Mouse (Mus musculus): ENCODE data around the gene Cldn19. TPM values are rescaled to one million over a fixed set of nuclear protein-coding genes. Genes with fewer than 3 reads are reported as not detected.
"Not testable (repeated sequence)": the region's sequence is repeated elsewhere in the genome, so short reads cannot be mapped to it uniquely, and the experiment has no call there.

The Cldn19 gene
- polyA plus RNA-seq, 1 experiment from 2014 or later, result 0.22 TPM

GRCm38 (mm10) chr4:119259344-119260254, 4.4 kb downstream of the Cldn19 start:
- WGBS, result 83% methylated on average over 15 of the region's 15 CpGs
- Histone ChIP-seq H3K9me3 (no peaks in the 10 kb centered on the region), H3K27me3 (replicated peaks) (no peaks in the 10 kb centered on the region), H3K36me3 (no peaks in the 10 kb centered on the region), H3K27ac (no peak overlapping the region), H3K4me1 (no peaks in the 10 kb centered on the region), H3K9ac (no peak overlapping the region), H3K4me3 (no peak overlapping the region), H3K4me2 (replicated peaks) (no peak overlapping the region)
- no peak for ATAC-seq (ENCODE audit: low FRiP score, low read depth)

- H3K9me3 ChIP-seq, result no peaks in the 10 kb centered on the region
- H3K36me3 ChIP-seq, result no peaks in the 10 kb centered on the region
- no peak overlapping the region for H3K9ac ChIP-seq
- no peak overlapping the region for H3K4me3 ChIP-seq
- H3K27ac ChIP-seq, result no peak overlapping the region
- no peak for ATAC-seq (ENCODE audit: low FRiP score, low read depth)
- no peaks in the 10 kb centered on the region for H3K27me3 ChIP-seq (replicated peaks)
- WGBS, result 66% methylated on average over 7 of the region's 7 CpGs
- H3K4me1 ChIP-seq, result no peaks in the 10 kb centered on the region
- H3K4me2 ChIP-seq (replicated peaks), result no peak overlapping the region
Measured at GRCm38 (mm10) chr4:119261087-119261713, 6.0 kb downstream of the Cldn19 start.

- no peaks in the 10 kb centered on the region for H3K36me3 ChIP-seq
- H3K9me3 ChIP-seq, result no peaks in the 10 kb centered on the region
- WGBS, result 92% methylated on average over 5 of the region's 5 CpGs
- no peak overlapping the region for H3K4me2 ChIP-seq (replicated peaks)
- no peak overlapping the region for H3K9ac ChIP-seq
- H3K4me1 ChIP-seq, result no peaks in the 10 kb centered on the region
- ATAC-seq (ENCODE audit: low FRiP score, low read depth), result no peak
- H3K27me3 ChIP-seq (replicated peaks), result no peaks in the 10 kb centered on the region
- no peak overlapping the region for H3K27ac ChIP-seq
- H3K4me3 ChIP-seq, result no peak overlapping the region
Measured at GRCm38 (mm10) chr4:119262483-119262882, 7.3 kb downstream of the Cldn19 start.

GRCm38 (mm10) chr4:119263459-119263858, 8.2 kb downstream of the Cldn19 start:
- H3K27me3 ChIP-seq (replicated peaks), result no peaks in the 10 kb centered on the region
- H3K27ac ChIP-seq, result no peak overlapping the region
- no peaks in the 10 kb centered on the region for H3K9me3 ChIP-seq
- no peak overlapping the region for H3K4me2 ChIP-seq (replicated peaks)
- no peak overlapping the region for H3K9ac ChIP-seq
- no peak for ATAC-seq (ENCODE audit: low FRiP score, low read depth)
- WGBS, result 73% methylated on average over 3 of the region's 3 CpGs
- no peak overlapping the region for H3K4me3 ChIP-seq
- H3K36me3 ChIP-seq, result peaks cover 6% of the 10 kb centered on the region
- H3K4me1 ChIP-seq, result no peaks in the 10 kb centered on the region

GRCm38 (mm10) chr4:119266606-119267005, 11.4 kb downstream of the Cldn19 start:
- no peaks in the 10 kb centered on the region for H3K4me1 ChIP-seq
- H3K36me3 ChIP-seq, result peaks cover 28% of the 10 kb centered on the region
- no peak overlapping the region for H3K4me2 ChIP-seq (replicated peaks)
- no peak for ATAC-seq (ENCODE audit: low FRiP score, low read depth)
- H3K9ac ChIP-seq, result no peak overlapping the region
- no peaks in the 10 kb centered on the region for H3K27me3 ChIP-seq (replicated peaks)
- 80% methylated on average over 13 of the region's 13 CpGs for WGBS
- H3K4me3 ChIP-seq, result no peak overlapping the region
- H3K9me3 ChIP-seq, result no peaks in the 10 kb centered on the region
- H3K27ac ChIP-seq, result no peak overlapping the region

- H3K4me3 ChIP-seq, result no peak overlapping the region
- H3K4me2 ChIP-seq (replicated peaks), result no peak overlapping the region
- ATAC-seq (ENCODE audit: low FRiP score, low read depth), result no peak
- no peaks in the 10 kb centered on the region for H3K9me3 ChIP-seq
- no peak overlapping the region for H3K27ac ChIP-seq
- no peaks in the 10 kb centered on the region for H3K4me1 ChIP-seq
- H3K36me3 ChIP-seq, result peaks cover 88% of the 10 kb centered on the region
- no peaks in the 10 kb centered on the region for H3K27me3 ChIP-seq (replicated peaks)
- WGBS, result 88% methylated on average over 1 of the region's 1 CpGs
- no peak overlapping the region for H3K9ac ChIP-seq
Measured at GRCm38 (mm10) chr4:119274627-119275026, 19.4 kb downstream of the Cldn19 start.

GRCm38 (mm10) chr4:119275226-119275625, 20.0 kb downstream of the Cldn19 start:
- Histone ChIP-seq H3K4me1 (no peaks in the 10 kb centered on the region), H3K36me3 (peaks cover 88% of the 10 kb centered on the region), H3K9ac (no peak overlapping the region), H3K27me3 (replicated peaks) (no peaks in the 10 kb centered on the region), H3K27ac (no peak overlapping the region), H3K9me3 (no peaks in the 10 kb centered on the region), H3K4me2 (replicated peaks) (no peak overlapping the region), H3K4me3 (no peak overlapping the region)
- ATAC-seq (ENCODE audit: low FRiP score, low read depth), result no peak
- WGBS, result 87% methylated on average over 2 of the region's 2 CpGs

- Histone ChIP-seq H3K4me2 (replicated peaks) (no peak overlapping the region), H3K9me3 (no peaks in the 10 kb centered on the region), H3K27me3 (replicated peaks) (no peaks in the 10 kb centered on the region), H3K4me3 (no peak overlapping the region), H3K9ac (no peak overlapping the region), H3K36me3 (peaks cover 86% of the 10 kb centered on the region), H3K27ac (no peak overlapping the region), H3K4me1 (no peaks in the 10 kb centered on the region)
- no peak for ATAC-seq (ENCODE audit: low FRiP score, low read depth)
- WGBS, result 82% methylated on average over 2 of the region's 2 CpGs
Measured at GRCm38 (mm10) chr4:119275726-119276125, 20.5 kb downstream of the Cldn19 start.

GRCm38 (mm10) chr4:119278784-119279183, 23.6 kb downstream of the Cldn19 start:
- ATAC-seq (ENCODE audit: low FRiP score, low read depth); H3K9me3 ChIP-seq; H3K27me3 ChIP-seq (replicated peaks); H3K4me3 ChIP-seq; H3K4me1 ChIP-seq; H3K9ac ChIP-seq; H3K27ac ChIP-seq; H3K4me2 ChIP-seq (replicated peaks): not testable (repeated sequence)
- H3K36me3 ChIP-seq, result peaks cover 89% of the 10 kb centered on the region
- 91% methylated on average over 15 of the region's 15 CpGs for WGBS

- H3K27ac ChIP-seq, result no peak overlapping the region
- no peaks in the 10 kb centered on the region for H3K9me3 ChIP-seq
- no peak overlapping the region for H3K9ac ChIP-seq
- H3K4me3 ChIP-seq, result no peak overlapping the region
- no peaks in the 10 kb centered on the region for H3K4me1 ChIP-seq
- H3K36me3 ChIP-seq, result peaks cover 54% of the 10 kb centered on the region
- no peak for ATAC-seq (ENCODE audit: low FRiP score, low read depth)
- 84% methylated on average over 1 of the region's 1 CpGs for WGBS
- H3K27me3 ChIP-seq (replicated peaks), result no peaks in the 10 kb centered on the region
- H3K4me2 ChIP-seq (replicated peaks), result no peak overlapping the region
Measured at GRCm38 (mm10) chr4:119284861-119285260, 29.6 kb downstream of the Cldn19 start.

- H3K4me1 ChIP-seq, result no peaks in the 10 kb centered on the region; the same call in 1 of the 2 replicates
- no peak for ATAC-seq (ENCODE audit: low FRiP score, low read depth)
- H3K27ac ChIP-seq, result no peak overlapping the region
- H3K4me2 ChIP-seq (replicated peaks), result no peak overlapping the region
- H3K27me3 ChIP-seq (replicated peaks), result no peaks in the 10 kb centered on the region
- no peaks in the 10 kb centered on the region for H3K9me3 ChIP-seq
- WGBS, result 92% methylated on average over 2 of the region's 2 CpGs
- H3K4me3 ChIP-seq, result no peak overlapping the region
- H3K9ac ChIP-seq, result no peak overlapping the region
- peaks cover 49% of the 10 kb centered on the region for H3K36me3 ChIP-seq
Measured at GRCm38 (mm10) chr4:119285336-119285735, 30.1 kb downstream of the Cldn19 start.

- Histone ChIP-seq H3K27ac (no peak overlapping the region), H3K27me3 (replicated peaks) (no peaks in the 10 kb centered on the region), H3K4me3 (peak overlapping the region; percentile 100), H3K9me3 (no peaks in the 10 kb centered on the region), H3K4me2 (replicated peaks) (peak overlapping the region; percentile 66), H3K9ac (peak overlapping the region; percentile 95; the same call in 1 of the 2 replicates), H3K36me3 (peaks cover 12% of the 10 kb centered on the region; the same call in 1 of the 2 replicates), H3K4me1 (peaks cover 26% of the 10 kb centered on the region)
- WGBS, result 78% methylated on average over 1 of the region's 1 CpGs
- ATAC-seq (ENCODE audit: low FRiP score, low read depth), result no peak
Measured at GRCm38 (mm10) chr4:119291921-119292320, 36.7 kb downstream of the Cldn19 start.

Data from neural tube, embryonic 12.5 days (tissue).